Mouse (Mus musculus): ENCODE results near the gene Plxnb1. TPM values are rescaled to one million over a fixed set of nuclear protein-coding genes. Genes with fewer than 3 reads are reported as not detected.

Gene Plxnb1
- polyA plus RNA-seq, 1 experiment from 2014 or later, result 19.1 TPM

GRCm38 (mm10) chr9:109096251-109096661 lies 1.1 kb downstream of the Plxnb1 start:
- Histone ChIP-seq H3K9ac (ENCODE audit: low read length) (peak overlapping the region; percentile 96), H3K36me3 (ENCODE audit: control insufficient read depth, insufficient read depth, low read length) (peaks cover 5% of the 10 kb centered on the region), H3K27me3 (ENCODE audit: control insufficient read depth, insufficient read depth, low read length) (no peaks in the 10 kb centered on the region), H3K4me3 (ENCODE audit: low read depth, low read length) (peak overlapping the region; percentile 71), H3K27ac (ENCODE audit: low read depth, low read length) (peak overlapping the region; percentile 100), H3K4me2 (ENCODE audit: low read depth) (peak overlapping the region; percentile 92), H3K9me3 (ENCODE audit: control insufficient read depth, low read length) (no peaks in the 10 kb centered on the region), H3K4me1 (ENCODE audit: control insufficient read depth, insufficient read depth, low read length) (peaks cover 34% of the 10 kb centered on the region)
- no peak for ATAC-seq (ENCODE audit: insufficient read depth, low FRiP score, low TSS enrichment)
- DNase-seq (ENCODE audit: low spot score), result peak; percentile 48
- 12% methylated on average over 9 of the region's 9 CpGs for WGBS

DNA sequence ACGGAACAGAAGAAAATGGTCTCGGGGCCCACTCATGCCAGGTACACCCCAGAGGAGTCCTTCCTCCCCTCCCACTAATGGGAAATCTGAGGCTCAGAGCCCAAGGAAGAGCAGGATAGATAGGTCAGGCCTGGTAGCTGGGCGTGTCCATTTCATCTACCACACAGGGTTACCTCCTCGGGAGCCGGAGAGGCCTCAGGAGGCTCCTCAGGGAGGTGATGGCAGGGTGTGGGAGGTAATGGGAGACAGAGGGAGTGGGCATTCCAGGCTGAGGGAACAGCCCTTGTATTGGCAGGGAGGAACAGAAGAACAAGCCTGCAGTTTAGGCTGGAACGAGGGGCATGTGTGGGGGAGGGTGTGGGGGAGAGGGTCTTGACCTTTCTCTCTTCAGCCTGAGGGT lies 1.7 kb downstream of the Plxnb1 start:
- no peaks in the 10 kb centered on the region for H3K9me3 ChIP-seq (ENCODE audit: control insufficient read depth, low read length)
- 23% methylated on average over 6 of the region's 6 CpGs for WGBS
- H3K4me1 ChIP-seq (ENCODE audit: control insufficient read depth, insufficient read depth, low read length), result peaks cover 34% of the 10 kb centered on the region
- peak overlapping the region; percentile 92 for H3K4me2 ChIP-seq (ENCODE audit: low read depth)
- no peaks in the 10 kb centered on the region for H3K27me3 ChIP-seq (ENCODE audit: control insufficient read depth, insufficient read depth, low read length)
- no peak for ATAC-seq (ENCODE audit: insufficient read depth, low FRiP score, low TSS enrichment)
- peak; percentile 35 for DNase-seq (ENCODE audit: low spot score)
- peak overlapping the region; percentile 96 for H3K9ac ChIP-seq (ENCODE audit: low read length)
- H3K36me3 ChIP-seq (ENCODE audit: control insufficient read depth, insufficient read depth, low read length), result peaks cover 6% of the 10 kb centered on the region
- H3K4me3 ChIP-seq (ENCODE audit: low read depth, low read length), result peak overlapping the region; percentile 71
- peak overlapping the region; percentile 100 for H3K27ac ChIP-seq (ENCODE audit: low read depth, low read length)

DNA sequence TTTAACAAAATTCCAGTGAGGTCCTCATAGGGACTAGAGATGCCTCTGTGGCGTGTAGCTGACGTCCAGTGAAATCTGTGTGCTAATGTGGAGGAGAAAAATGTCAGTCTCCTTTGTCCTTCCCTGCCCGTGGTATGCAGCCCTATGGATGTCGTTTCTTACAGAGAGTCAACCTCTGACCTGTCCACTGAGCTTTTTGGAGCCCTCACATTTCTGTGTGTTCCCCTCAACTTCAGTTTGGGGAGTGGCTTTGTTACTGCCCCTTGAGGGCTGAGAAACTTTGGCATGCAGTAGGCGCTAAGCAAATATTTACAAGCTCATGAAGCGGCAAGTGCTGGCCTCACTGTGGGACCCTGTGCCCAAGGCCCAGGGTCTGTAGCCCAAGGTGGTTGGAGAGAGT lies 2.1 kb downstream of the Plxnb1 start:
- Histone ChIP-seq H3K4me1 (ENCODE audit: control insufficient read depth, insufficient read depth, low read length) (peaks cover 34% of the 10 kb centered on the region), H3K36me3 (ENCODE audit: control insufficient read depth, insufficient read depth, low read length) (peaks cover 6% of the 10 kb centered on the region), H3K27ac (ENCODE audit: low read depth, low read length) (peak overlapping the region; percentile 100), H3K27me3 (ENCODE audit: control insufficient read depth, insufficient read depth, low read length) (no peaks in the 10 kb centered on the region), H3K9me3 (ENCODE audit: control insufficient read depth, low read length) (no peaks in the 10 kb centered on the region), H3K4me2 (ENCODE audit: low read depth) (peak overlapping the region; percentile 92), H3K9ac (ENCODE audit: low read length) (peak overlapping the region; percentile 96), H3K4me3 (ENCODE audit: low read depth, low read length) (peak overlapping the region; percentile 71)
- 17% methylated on average over 6 of the region's 6 CpGs for WGBS
- ATAC-seq (ENCODE audit: insufficient read depth, low FRiP score, low TSS enrichment), result no peak
- no peak for DNase-seq (ENCODE audit: low spot score)

- peaks cover 6% of the 10 kb centered on the region for H3K36me3 ChIP-seq (ENCODE audit: control insufficient read depth, insufficient read depth, low read length)
- no peak for ATAC-seq (ENCODE audit: insufficient read depth, low FRiP score, low TSS enrichment)
- 77% methylated on average over 4 of the region's 5 CpGs for WGBS
Observed at GRCm38 (mm10) chr9:109097831-109098230, 2.6 kb downstream of the Plxnb1 start.

GRCm38 (mm10) chr9:109098366-109098765 lies 3.2 kb downstream of the Plxnb1 start:
- 0 out of 2 replicates have a peak overlapping the region, but pooled peaks have one; percentile 71 for H3K4me3 ChIP-seq (ENCODE audit: low read depth, low read length)
- no peak overlapping the region for H3K27ac ChIP-seq (ENCODE audit: low read depth, low read length)
- WGBS, result 90% methylated on average over 8 of the region's 8 CpGs
- H3K4me1 ChIP-seq (ENCODE audit: control insufficient read depth, insufficient read depth, low read length), result peaks cover 34% of the 10 kb centered on the region
- no peaks in the 10 kb centered on the region for H3K9me3 ChIP-seq (ENCODE audit: control insufficient read depth, low read length)
- DNase-seq (ENCODE audit: low spot score), result no peak
- ATAC-seq (ENCODE audit: insufficient read depth, low FRiP score, low TSS enrichment), result no peak
- H3K9ac ChIP-seq (ENCODE audit: low read length), result no peak overlapping the region
- peak overlapping the region; percentile 92 for H3K4me2 ChIP-seq (ENCODE audit: low read depth)
- H3K27me3 ChIP-seq (ENCODE audit: control insufficient read depth, insufficient read depth, low read length), result no peaks in the 10 kb centered on the region
- H3K36me3 ChIP-seq (ENCODE audit: control insufficient read depth, insufficient read depth, low read length), result peaks cover 8% of the 10 kb centered on the region

More at GRCm38 (mm10) chr9:109097831-109098230, 2.6 kb downstream of the Plxnb1 start:
- no peak for DNase-seq (ENCODE audit: low spot score)
- H3K9me3 ChIP-seq (ENCODE audit: control insufficient read depth, low read length), result no peaks in the 10 kb centered on the region
- H3K4me3 ChIP-seq (ENCODE audit: low read depth, low read length), result peak overlapping the region; percentile 71
- H3K9ac ChIP-seq (ENCODE audit: low read length), result peak overlapping the region; percentile 96
- H3K4me2 ChIP-seq (ENCODE audit: low read depth), result peak overlapping the region; percentile 92
- peaks cover 34% of the 10 kb centered on the region for H3K4me1 ChIP-seq (ENCODE audit: control insufficient read depth, insufficient read depth, low read length)
- no peaks in the 10 kb centered on the region for H3K27me3 ChIP-seq (ENCODE audit: control insufficient read depth, insufficient read depth, low read length)
- H3K27ac ChIP-seq (ENCODE audit: low read depth, low read length), result peak overlapping the region; percentile 100; the same call in 1 of the 2 replicates

GRCm38 (mm10) chr9:109098969-109099368 lies 3.8 kb downstream of the Plxnb1 start:
- peaks cover 14% of the 10 kb centered on the region for H3K36me3 ChIP-seq (ENCODE audit: control insufficient read depth, insufficient read depth, low read length)
- no peak overlapping the region for H3K9ac ChIP-seq (ENCODE audit: low read length)
- peak overlapping the region; percentile 92; the same call in 1 of the 2 replicates for H3K4me2 ChIP-seq (ENCODE audit: low read depth)
- H3K4me3 ChIP-seq (ENCODE audit: low read depth, low read length), result no peak overlapping the region
- DNase-seq (ENCODE audit: low spot score) (no peak), ATAC-seq (ENCODE audit: insufficient read depth, low FRiP score, low TSS enrichment) (no peak)
- H3K4me1 ChIP-seq (ENCODE audit: control insufficient read depth, insufficient read depth, low read length), result peaks cover 31% of the 10 kb centered on the region
- WGBS, result 70% methylated on average over 4 of the region's 6 CpGs
- no peaks in the 10 kb centered on the region for H3K9me3 ChIP-seq (ENCODE audit: control insufficient read depth, low read length)
- H3K27ac ChIP-seq (ENCODE audit: low read depth, low read length), result no peak overlapping the region
- H3K27me3 ChIP-seq (ENCODE audit: control insufficient read depth, insufficient read depth, low read length), result no peaks in the 10 kb centered on the region

DNA sequence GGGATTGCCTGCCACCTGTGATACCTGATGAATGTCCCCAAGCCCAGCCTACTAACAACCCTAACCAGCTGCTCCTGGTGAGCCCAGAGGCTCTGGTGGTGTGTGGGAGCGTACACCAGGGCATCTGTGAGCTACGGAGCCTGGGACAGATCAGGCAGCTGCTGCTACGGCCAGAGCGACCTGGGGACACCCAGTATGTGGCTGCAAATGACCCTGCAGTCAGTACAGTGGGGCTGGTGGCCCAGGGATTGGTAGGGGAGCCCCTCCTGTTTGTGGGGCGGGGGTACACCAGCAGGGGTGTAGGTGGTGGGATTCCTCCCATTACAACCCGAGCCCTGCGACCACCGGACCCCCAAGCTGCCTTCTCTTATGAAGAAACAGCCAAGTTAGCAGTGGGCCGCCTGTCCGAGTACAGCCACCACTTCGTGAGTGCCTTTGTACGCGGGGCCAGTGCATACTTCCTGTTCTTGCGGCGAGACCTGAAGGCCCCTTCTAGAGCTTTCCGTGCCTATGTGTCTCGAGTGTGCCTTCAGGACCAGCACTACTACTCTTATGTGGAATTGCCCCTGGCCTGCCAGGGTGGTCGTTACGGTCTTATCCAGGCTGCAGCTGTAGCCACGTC lies 5.2 kb downstream of the Plxnb1 start:
- no peak overlapping the region for H3K4me3 ChIP-seq (ENCODE audit: low read depth, low read length)
- H3K9me3 ChIP-seq (ENCODE audit: control insufficient read depth, low read length), result no peaks in the 10 kb centered on the region
- ATAC-seq (ENCODE audit: insufficient read depth, low FRiP score, low TSS enrichment) (no peak), DNase-seq (ENCODE audit: low spot score) (no peak)
- H3K4me2 ChIP-seq (ENCODE audit: low read depth), result no peak overlapping the region
- H3K9ac ChIP-seq (ENCODE audit: low read length), result peak overlapping the region; percentile 14; the same call in 1 of the 2 replicates
- peaks cover 17% of the 10 kb centered on the region for H3K36me3 ChIP-seq (ENCODE audit: control insufficient read depth, insufficient read depth, low read length)
- WGBS, result 80% methylated on average over 20 of the region's 20 CpGs
- H3K27me3 ChIP-seq (ENCODE audit: control insufficient read depth, insufficient read depth, low read length), result no peaks in the 10 kb centered on the region
- H3K27ac ChIP-seq (ENCODE audit: low read depth, low read length), result no peak overlapping the region
- peaks cover 23% of the 10 kb centered on the region for H3K4me1 ChIP-seq (ENCODE audit: control insufficient read depth, insufficient read depth, low read length)

GRCm38 (mm10) chr9:109101933-109102445 lies 6.8 kb downstream of the Plxnb1 start:
- Histone ChIP-seq H3K9ac (ENCODE audit: low read length) (no peak overlapping the region), H3K27ac (ENCODE audit: low read depth, low read length) (no peak overlapping the region), H3K4me2 (ENCODE audit: low read depth) (no peak overlapping the region), H3K4me1 (ENCODE audit: control insufficient read depth, insufficient read depth, low read length) (peaks cover 19% of the 10 kb centered on the region), H3K9me3 (ENCODE audit: control insufficient read depth, low read length) (no peaks in the 10 kb centered on the region), H3K4me3 (ENCODE audit: low read depth, low read length) (no peak overlapping the region), H3K36me3 (ENCODE audit: control insufficient read depth, insufficient read depth, low read length) (peaks cover 26% of the 10 kb centered on the region), H3K27me3 (ENCODE audit: control insufficient read depth, insufficient read depth, low read length) (no peaks in the 10 kb centered on the region)
- 90% methylated on average over 5 of the region's 5 CpGs for WGBS
- ATAC-seq (ENCODE audit: insufficient read depth, low FRiP score, low TSS enrichment) (no peak), DNase-seq (ENCODE audit: low spot score) (no peak)

DNA sequence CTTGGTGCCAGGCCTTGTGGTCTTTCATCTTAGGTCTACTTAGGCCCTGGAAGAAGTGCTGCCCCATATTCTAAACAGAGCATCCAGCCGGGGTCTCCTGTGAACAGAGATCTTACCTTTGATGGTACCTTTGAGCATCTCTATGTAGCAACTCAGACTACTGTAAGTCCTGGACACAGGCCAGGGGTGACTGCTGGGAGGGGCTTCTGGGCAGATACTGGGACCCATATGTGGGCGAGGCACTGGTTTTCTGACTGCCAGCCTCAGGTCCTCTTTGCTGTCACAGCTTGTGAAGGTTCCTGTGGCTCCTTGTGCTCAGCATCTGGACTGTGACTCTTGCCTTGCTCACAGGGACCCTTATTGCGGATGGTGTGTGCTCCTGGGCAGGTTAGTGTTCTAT lies 7.4 kb downstream of the Plxnb1 start:
- H3K9me3 ChIP-seq (ENCODE audit: control insufficient read depth, low read length), result no peaks in the 10 kb centered on the region
- DNase-seq (ENCODE audit: low spot score) (no peak), ATAC-seq (ENCODE audit: insufficient read depth, low FRiP score, low TSS enrichment) (no peak)
- peaks cover 14% of the 10 kb centered on the region for H3K4me1 ChIP-seq (ENCODE audit: control insufficient read depth, insufficient read depth, low read length)
- WGBS, result 91% methylated on average over 3 of the region's 3 CpGs
- no peaks in the 10 kb centered on the region for H3K27me3 ChIP-seq (ENCODE audit: control insufficient read depth, insufficient read depth, low read length)
- no peak overlapping the region for H3K9ac ChIP-seq (ENCODE audit: low read length)
- H3K4me2 ChIP-seq (ENCODE audit: low read depth), result no peak overlapping the region
- peaks cover 26% of the 10 kb centered on the region for H3K36me3 ChIP-seq (ENCODE audit: control insufficient read depth, insufficient read depth, low read length)
- no peak overlapping the region for H3K27ac ChIP-seq (ENCODE audit: low read depth, low read length)
- no peak overlapping the region for H3K4me3 ChIP-seq (ENCODE audit: low read depth, low read length)
